Mouse (Mus musculus) olfactory bulb, adult 2 months (tissue): Measurements from ENCODE around the gene Thsd7a.

ENCODE experiments used
- CTCF ChIP-seq: fragments of 200-500 bp; IDR thresholded peaks from 2 replicates; pipeline ENCODE4 v1.5.1; 2012; ENCODE audit warnings: low read depth, mild to moderate bottlenecking, low read length, moderate library complexity; ENCODE audit not compliant: insufficient read depth
- POLR2A ChIP-seq: fragments of 200-500 bp; IDR thresholded peaks from 2 replicates; pipeline ENCODE4 v1.6.1; 2012; ENCODE audit warnings: mild to moderate bottlenecking, low read depth, low read length, moderate library complexity; ENCODE audit not compliant: insufficient read depth

DNA sequence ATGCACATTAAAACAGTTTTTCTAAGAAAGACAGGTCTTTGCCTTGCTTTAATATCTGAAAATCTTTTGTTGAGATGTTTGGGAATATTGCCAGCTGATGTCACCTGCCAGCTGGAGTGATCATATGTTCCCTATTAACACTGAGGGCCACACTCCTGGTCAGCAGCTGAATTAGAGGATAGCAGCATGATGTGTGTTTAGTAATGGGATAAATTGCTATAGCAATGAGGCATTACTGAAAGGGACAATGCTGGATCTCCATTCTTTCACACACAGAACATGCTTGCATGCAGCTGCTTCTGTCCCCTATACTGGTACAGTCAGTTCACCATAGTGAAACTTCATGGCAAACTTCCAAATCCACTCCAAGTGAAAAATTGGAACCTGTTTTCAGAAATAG, 230.1 kb downstream of the Thsd7a start:
- TF ChIP-seq POLR2A (no peak), CTCF (no peak)
